Mouse (Mus musculus): ENCODE data around the gene Btbd35f6.
"Not testable (repeated sequence)": the region's sequence is repeated elsewhere in the genome, so short reads cannot be mapped to it uniquely, and the experiment has no call there.

Gene Btbd35f6

DNA sequence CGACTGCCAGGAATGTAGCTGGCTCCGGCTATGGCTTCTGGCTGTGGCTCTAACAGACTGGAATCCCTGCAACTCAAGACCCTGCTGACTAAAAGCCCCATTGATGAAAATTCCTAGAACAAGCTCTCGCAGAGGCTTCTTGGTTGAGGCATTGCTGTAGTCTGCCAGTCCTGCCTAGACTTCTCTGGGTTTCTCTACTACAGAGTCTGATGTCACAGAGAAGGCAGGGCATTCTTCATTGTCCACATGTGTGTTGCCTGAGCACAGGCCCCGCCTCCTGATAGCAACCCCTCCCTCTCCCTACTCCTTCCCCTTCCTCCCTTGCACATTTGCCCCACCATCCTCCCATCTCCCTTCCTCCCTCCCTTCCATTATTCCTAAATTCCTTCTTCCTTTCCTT is at the start of gene Btbd35f6:
Btbd35f6 (minus strand) TSS at position 101 of the 400 bp plus-strand sequence.
- not testable (repeated sequence) for DNase-seq (ENCODE audit: low spot score in 2 of 2)

DNA sequence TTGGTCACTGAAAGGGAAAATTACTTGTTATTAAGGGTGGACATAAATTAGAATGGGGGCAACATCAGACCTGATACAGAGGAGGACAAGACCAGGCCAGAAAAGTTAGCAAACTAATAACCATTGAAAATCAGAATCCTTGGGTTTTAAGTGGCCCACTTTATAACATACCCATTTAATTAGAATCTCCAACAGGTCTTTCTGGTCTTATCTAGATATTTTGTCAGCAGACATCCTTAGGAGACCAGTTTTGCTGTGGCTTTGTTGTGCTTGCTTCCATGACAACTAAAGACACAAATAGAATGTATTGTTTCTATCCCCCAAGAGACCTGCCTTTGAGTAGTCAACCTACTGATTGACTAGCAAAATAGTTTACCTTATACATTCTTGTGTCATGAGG is 30.4 kb upstream of the Btbd35f6 start, which contains the start of gene Gm21870:
Gm21870 (minus strand) TSS at position 101 of the 400 bp plus-strand sequence.
- DNase-seq (ENCODE audit: low spot score in 2 of 2) = not testable (repeated sequence)

DNA sequence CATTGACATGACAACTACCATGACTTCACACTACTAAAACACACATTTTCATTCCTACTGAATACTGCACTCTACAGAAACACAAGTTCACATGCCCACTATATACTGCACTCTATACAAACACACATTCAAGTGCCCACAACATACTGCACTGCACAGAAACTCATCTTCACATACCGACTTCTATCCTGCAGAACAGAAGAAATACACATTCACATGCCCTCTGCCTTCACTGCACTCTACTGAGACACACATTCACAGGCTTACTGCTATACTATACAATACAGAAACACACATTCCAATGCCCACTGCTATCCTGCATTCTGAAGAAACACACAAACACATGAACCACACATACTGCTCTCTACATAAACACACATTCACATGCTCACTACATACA is 26.1 kb downstream of the Btbd35f6 start:
- peak in 1 of 2 experiments; percentile 68 for DNase-seq (ENCODE audit: low spot score in 2 of 2)

DNA sequence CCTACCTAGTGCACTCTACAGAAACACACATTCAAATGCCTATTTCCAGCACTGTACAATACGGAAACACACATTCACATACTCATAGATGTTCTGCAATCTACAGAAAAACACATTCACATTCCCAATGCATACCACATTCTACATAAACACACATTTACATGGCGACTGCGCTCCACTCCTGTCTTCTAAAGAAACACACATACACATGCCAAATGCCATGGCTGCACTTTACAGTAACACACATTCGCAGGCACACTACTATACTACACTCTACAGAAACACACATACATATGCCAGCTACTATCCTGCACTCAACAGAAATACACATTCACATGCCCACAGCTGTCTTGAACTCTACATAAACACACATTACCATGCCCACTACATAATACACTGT is 28.1 kb downstream of the Btbd35f6 start:
- peak in 1 of 2 experiments; percentile 67 for DNase-seq (ENCODE audit: low spot score in 2 of 2)

DNA sequence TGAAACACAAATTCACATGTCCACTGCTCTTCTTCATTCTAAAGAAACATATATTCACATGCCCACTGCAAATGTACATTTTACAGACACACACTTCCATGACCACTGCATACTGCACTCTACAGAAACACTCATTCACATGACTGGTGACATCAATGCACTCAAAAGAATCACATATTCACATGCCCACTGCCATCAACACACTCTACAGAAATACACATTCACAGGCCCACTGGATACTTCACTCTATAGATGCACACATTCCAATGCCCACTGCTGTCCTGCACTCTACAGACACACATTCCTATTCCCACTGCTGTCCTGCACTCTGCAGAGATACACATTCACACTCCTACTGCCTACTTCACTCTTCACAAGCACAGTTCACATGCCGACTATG is 30.0 kb downstream of the Btbd35f6 start:
- peak in 1 of 2 experiments; percentile 56 for DNase-seq (ENCODE audit: low spot score in 2 of 2)

DNA sequence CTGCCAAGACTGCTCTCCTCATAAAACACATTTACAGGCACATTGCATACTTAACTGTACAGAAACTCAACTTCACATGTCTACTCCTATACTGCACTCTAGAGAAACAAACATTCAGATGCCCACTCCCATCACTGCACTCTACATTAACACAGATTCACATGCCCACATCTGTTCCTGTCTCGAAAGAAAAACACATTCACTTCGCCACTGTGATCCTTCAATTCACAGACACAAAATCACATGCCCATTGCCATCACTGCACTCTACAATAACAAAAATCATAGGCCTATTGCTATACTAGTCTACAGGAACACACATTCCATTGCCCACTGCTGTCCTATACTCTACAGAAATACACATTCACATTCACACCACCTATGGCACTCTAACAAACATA is 30.9 kb downstream of the Btbd35f6 start:
- peak in 1 of 2 experiments; percentile 61 for DNase-seq (ENCODE audit: low spot score in 2 of 2)

All from spleen, postnatal 4 days (tissue).